Mouse (Mus musculus): ENCODE measurements around the gene Kcnh2.

- TF ChIP-seq CTCF (IDR thresholded peaks at IDR 0.05; ENCODE audit: insufficient read depth, low read depth, low read length) (no peak), POLR2A (IDR thresholded peaks at IDR 0.05; ENCODE audit: insufficient read depth, low read depth, low read length) (no peak)
Observed at GRCm38 (mm10) chr5:24385887-24386550, 34.6 kb upstream of the Kcnh2 start.

Measured in olfactory bulb, adult 2 months (tissue).